Mouse (Mus musculus) kidney, adult 2 months (tissue): Measurements from ENCODE around the gene Gpr85. TPM values are rescaled to one million over a fixed set of nuclear protein-coding genes. Genes with fewer than 3 reads are reported as not detected.

Source experiments
- DNase-seq: peaks from one replicate; pipeline ENCODE4 v3.0.0; 2021
- H3K27ac ChIP-seq: fragments of 200-500 bp; 2 replicates; pipeline ENCODE4 v1.5.1; 2012; ENCODE audit warnings: low read depth, low read length, control low read depth, inconsistent platforms; ENCODE audit not compliant: insufficient read depth
- H3K27me3 ChIP-seq: fragments of 200-500 bp; replicated peaks from 2 replicates; pipeline ENCODE4 v1.6.1; 2012; ENCODE audit warnings: mild to moderate bottlenecking, moderate library complexity, low read length, inconsistent platforms; ENCODE audit not compliant: control insufficient read depth, insufficient read depth
- H3K36me3 ChIP-seq: fragments of 200-500 bp; 2 replicates; pipeline ENCODE4 v1.6.1; 2012; ENCODE audit warnings: mild to moderate bottlenecking, moderate library complexity, low read length, inconsistent platforms; ENCODE audit not compliant: control insufficient read depth, insufficient read depth
- H3K4me1 ChIP-seq: fragments of 200-500 bp; 2 replicates; pipeline ENCODE4 v1.6.1; 2011; ENCODE audit warnings: low read length; ENCODE audit not compliant: control insufficient read depth, insufficient read depth
- H3K4me3 ChIP-seq: fragments of 200-500 bp; 2 replicates; pipeline ENCODE4 v1.5.1; 2011; ENCODE audit warnings: mild to moderate bottlenecking, low read depth, low read length, control low read depth; ENCODE audit not compliant: insufficient read depth
- CTCF ChIP-seq: fragments of 200-500 bp; conservative IDR thresholded peaks from 2 replicates; pipeline ENCODE4 v1.5.1; 2011; ENCODE audit warnings: low read depth, mild to moderate bottlenecking, control low read depth, low read length, moderate library complexity, mixed read lengths; ENCODE audit not compliant: insufficient read depth, insufficient read length
- POLR2A ChIP-seq: fragments of 200-500 bp; IDR thresholded peaks from one replicate; pipeline ENCODE4 v1.6.1; 2011; ENCODE audit warnings: low read depth, low read length, control low read depth
- WGBS: fragments of 180-500 bp; shearing (Covaris S2); methylation state at CpG from one replicate; pipeline ENCODE4 v1.1.7; 2018; 5-methylcytosine and 5-hydroxymethylcytosine counted together
- polyA plus RNA-seq: library from polyadenylated mRNA; depleted of rRNA; stranded (reverse); fragments of >200 nt; gene quantifications from 2 replicates; pipeline ENCODE4 v1.2.3, GENCODE M21; 2012; rRNA removed

Gene Gpr85
- 1.1 and 1.9 TPM in 2 replicates for polyA plus RNA-seq

DNA sequence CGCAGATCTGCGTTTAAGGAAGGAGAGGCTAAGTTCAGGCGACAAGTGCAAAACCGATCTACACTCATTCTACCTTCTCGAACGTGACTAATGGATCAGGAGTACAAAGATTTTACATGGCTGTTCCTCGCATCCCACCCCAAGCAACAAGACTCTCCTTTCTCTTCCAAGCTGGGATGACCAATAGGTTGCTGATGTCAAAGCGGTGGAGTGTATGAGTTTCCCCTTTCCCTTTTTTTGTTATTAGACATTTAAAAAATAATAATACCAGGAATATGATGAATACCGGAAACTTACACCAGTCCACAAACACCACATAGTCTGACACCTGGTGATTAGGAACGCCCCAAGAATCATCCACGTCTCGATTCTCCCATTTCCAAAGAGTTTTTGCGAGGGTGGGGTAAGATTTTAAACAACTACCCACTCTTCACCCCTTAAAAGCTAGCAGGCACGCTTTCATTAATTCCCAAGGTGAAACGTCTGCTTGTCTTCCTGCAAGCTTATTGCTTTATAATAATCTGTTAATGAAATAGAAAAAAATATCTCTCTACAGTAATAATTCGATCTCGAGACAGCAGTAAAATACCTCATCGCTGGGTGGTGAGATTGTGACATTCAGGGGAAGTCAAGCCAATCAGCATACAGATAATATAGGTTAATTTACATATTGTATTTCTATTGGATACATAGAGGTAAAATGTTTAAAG, at the start of gene Gpr85:
Gpr85 (minus strand) TSS at position 598 of the 710 bp plus-strand sequence.
- DNase-seq = no peak
- Histone ChIP-seq H3K4me3 (peak within 1 kb of the TSS; percentile 85), H3K36me3 (no peaks in the 10 kb centered on the region), H3K4me1 (no peaks in the 10 kb centered on the region), H3K27me3 (no peaks in the 10 kb centered on the region), H3K27ac (no peak within 1 kb of the TSS)
- TF ChIP-seq POLR2A (no peak), CTCF (no peak)
- 49% methylated on average over 18 of the region's 18 CpGs for WGBS

GRCm38 (mm10) chr6:13884877-13885592, 45.3 kb upstream of the Gpr85 start:
- no peak for DNase-seq
- H3K27ac ChIP-seq = no peak overlapping the region
- WGBS = 81% methylated on average over 3 of the region's 3 CpGs
- H3K4me1 ChIP-seq = no peaks in the 10 kb centered on the region
- peaks cover 3% of the 10 kb centered on the region; the same call in 1 of the 2 replicates for H3K36me3 ChIP-seq
- TF ChIP-seq POLR2A = no peak
- TF ChIP-seq CTCF = no peak
- H3K4me3 ChIP-seq = no peak overlapping the region
- H3K27me3 ChIP-seq = no peaks in the 10 kb centered on the region

- H3K27me3 ChIP-seq = no peaks in the 10 kb centered on the region
- no peaks in the 10 kb centered on the region for H3K4me1 ChIP-seq
- H3K4me3 ChIP-seq = no peak overlapping the region
Measured at GRCm38 (mm10) chr6:13882919-13883318, 43.2 kb upstream of the Gpr85 start.

DNA sequence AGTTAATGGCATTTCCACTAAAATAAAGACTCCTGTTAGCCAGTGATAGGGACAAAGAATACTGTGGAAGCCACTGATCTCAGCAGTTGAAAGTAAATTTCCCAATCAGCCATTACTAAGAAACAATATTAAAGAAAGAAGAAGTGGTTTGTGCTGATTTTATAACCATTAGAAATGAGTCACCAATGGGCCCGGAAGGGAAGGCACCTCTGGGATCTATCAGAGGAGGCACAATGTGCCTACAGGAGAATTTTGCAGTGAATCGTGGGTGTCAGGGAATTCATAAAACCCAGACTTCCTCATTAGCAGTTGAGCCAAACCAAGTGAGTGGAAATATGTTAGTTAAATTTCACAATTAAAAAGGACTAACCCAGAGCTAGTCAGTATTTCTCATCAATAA, 34.2 kb upstream of the Gpr85 start:
- no peak for DNase-seq
- Histone ChIP-seq H3K36me3 (no peaks in the 10 kb centered on the region), H3K4me3 (no peak overlapping the region), H3K27me3 (no peaks in the 10 kb centered on the region), H3K27ac (no peak overlapping the region), H3K4me1 (peaks cover 7% of the 10 kb centered on the region)
- 92% methylated on average over 2 of the region's 2 CpGs for WGBS
- TF ChIP-seq CTCF (no peak), POLR2A (no peak)

More at GRCm38 (mm10) chr6:13882919-13883318, 43.2 kb upstream of the Gpr85 start:
- TF ChIP-seq CTCF (no peak), POLR2A (no peak)
- H3K27ac ChIP-seq = no peak overlapping the region
- H3K36me3 ChIP-seq = peaks cover 3% of the 10 kb centered on the region; the same call in 1 of the 2 replicates
- no peak for DNase-seq

DNA sequence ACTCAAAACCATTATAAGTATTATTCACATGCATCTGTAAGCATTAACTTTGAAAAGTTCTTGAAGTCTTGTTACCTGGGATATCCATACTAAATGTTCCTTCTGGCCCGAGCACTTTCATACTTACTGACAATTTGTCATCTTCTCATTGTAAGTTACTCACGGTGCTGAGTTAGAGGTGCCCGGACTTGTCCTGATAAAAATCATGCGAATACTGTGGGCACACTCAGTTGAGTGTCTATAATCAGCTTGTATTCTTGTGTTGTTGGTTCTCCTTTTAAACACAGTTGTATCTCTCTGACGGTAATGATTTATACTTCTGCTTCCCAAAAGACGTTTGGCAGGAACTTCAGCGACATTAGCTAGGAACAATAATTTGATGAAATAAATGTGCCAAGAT, 32.3 kb upstream of the Gpr85 start:
- H3K27ac ChIP-seq = no peak overlapping the region; the same call in 1 of the 2 replicates
- WGBS = 32% methylated on average over 7 of the region's 7 CpGs
- peaks cover 2% of the 10 kb centered on the region; the same call in 1 of the 2 replicates for H3K36me3 ChIP-seq
- H3K27me3 ChIP-seq = no peaks in the 10 kb centered on the region
- H3K4me1 ChIP-seq = peaks cover 7% of the 10 kb centered on the region
- TF ChIP-seq CTCF = no peak
- TF ChIP-seq POLR2A = no peak
- peak; percentile 14 for DNase-seq
- 0 out of 2 replicates have a peak overlapping the region, but pooled peaks have one; percentile 14 for H3K4me3 ChIP-seq

DNA sequence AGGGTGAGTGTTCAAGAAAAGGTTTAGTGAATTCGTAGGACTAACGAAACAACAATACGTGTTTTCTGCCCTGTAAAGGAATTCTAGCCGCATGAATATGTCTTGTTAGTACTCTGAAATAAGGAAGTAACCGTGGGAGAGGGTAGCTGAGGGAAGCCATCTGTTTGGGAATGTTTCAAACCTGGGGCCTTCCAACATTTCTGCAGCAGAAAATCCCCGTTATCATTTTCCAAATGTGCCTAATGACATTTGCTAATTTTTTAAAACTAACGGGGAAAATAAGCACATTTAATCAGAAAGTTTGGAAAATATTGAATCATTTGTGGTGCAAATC, 31.9 kb upstream of the Gpr85 start:
- TF ChIP-seq CTCF = no peak
- TF ChIP-seq POLR2A = no peak
- Histone ChIP-seq H3K36me3 (peaks cover 2% of the 10 kb centered on the region; the same call in 1 of the 2 replicates), H3K27ac (peak overlapping the region; percentile 93), H3K4me3 (peak overlapping the region; percentile 90), H3K4me1 (peaks cover 7% of the 10 kb centered on the region), H3K27me3 (no peaks in the 10 kb centered on the region)
- 2% methylated on average over 7 of the region's 7 CpGs for WGBS
- DNase-seq = no peak

GRCm38 (mm10) chr6:13870919-13871624, 31.3 kb upstream of the Gpr85 start, which contains the start of gene 2610001J05Rik:
Gene 2610001J05Rik, minus strand, starts transcription at chr6:13871518.
- Histone ChIP-seq H3K4me3 (peak within 1 kb of the TSS; percentile 90), H3K36me3 (peaks cover 2% of the 10 kb centered on the region; the same call in 1 of the 2 replicates), H3K27me3 (no peaks in the 10 kb centered on the region), H3K27ac (peak within 1 kb of the TSS; percentile 96), H3K4me1 (peaks cover 7% of the 10 kb centered on the region)
- TF ChIP-seq POLR2A (peak; percentile 96), CTCF (no peak)
- under 1% methylated on average over 19 of the region's 19 CpGs for WGBS
- peak; percentile 96 for DNase-seq
